Mouse (Mus musculus) lung, postnatal 0 days (tissue): ENCODE measurements around the gene Ndufaf1. TPM values are rescaled to one million over a fixed set of nuclear protein-coding genes. Genes with fewer than 3 reads are reported as not detected.
A peak's percentile ranks its signal among the peaks of the same experiment; 100 is the strongest.

Experiments
- ATAC-seq: fragments of 200-750 bp; cut with Nextera tagmentation; 2 replicates; pipeline ENCODE4 v1.8.0; 2017; ENCODE audit warnings: moderate library complexity
- DNase-seq: peaks from one replicate; pipeline ENCODE4 v3.0.0-alpha.2; 2016; ENCODE audit warnings: low spot score
- H3K27ac ChIP-seq: fragments of 300-500 bp; sonication (generic); 2 replicates; pipeline ENCODE4 v1.5.1; 2014; ENCODE audit warnings: antibody characterized with exemption, mild to moderate bottlenecking, low read length, mixed read lengths
- H3K27me3 ChIP-seq: fragments of 300-500 bp; sonication (generic); replicated peaks from 2 replicates; pipeline ENCODE4 v1.6.1; 2014; ENCODE audit warnings: low read length, mixed read lengths; ENCODE audit not compliant: insufficient read depth
- H3K36me3 ChIP-seq: fragments of 300-500 bp; sonication (generic); 2 replicates; pipeline ENCODE4 v1.6.1; 2014; ENCODE audit warnings: low read length, mixed read lengths; ENCODE audit not compliant: insufficient read depth
- H3K4me1 ChIP-seq: fragments of 300-500 bp; sonication (generic); 2 replicates; pipeline ENCODE4 v1.6.1; 2014; ENCODE audit warnings: antibody characterized with exemption, low read depth, low read length, mixed read lengths; ENCODE audit not compliant: insufficient read depth
- H3K4me2 ChIP-seq: fragments of 300-500 bp; sonication (generic); replicated peaks from 2 replicates; pipeline ENCODE4 v1.6.1; 2014; ENCODE audit warnings: low read depth, mild to moderate bottlenecking, low read length, moderate library complexity, mixed read lengths
- H3K4me3 ChIP-seq: fragments of 300-500 bp; sonication (generic); 2 replicates; pipeline ENCODE4 v1.5.1; 2014; ENCODE audit warnings: low read depth, low read length
- H3K9ac ChIP-seq: fragments of 300-500 bp; sonication (generic); replicated peaks from 2 replicates; pipeline ENCODE4 v1.6.1; 2014; ENCODE audit warnings: low read depth, mild to moderate bottlenecking
- H3K9me3 ChIP-seq: fragments of 300-500 bp; sonication (generic); 2 replicates; pipeline ENCODE4 v1.6.1; 2016; ENCODE audit warnings: low read length, mixed read lengths
- CTCF ChIP-seq: IDR thresholded peaks from 2 replicates; pipeline ENCODE4 v1.5.1; 2016; ENCODE audit warnings: antibody characterized with exemption, mild to moderate bottlenecking
- EP300 ChIP-seq: IDR thresholded peaks from 2 replicates; pipeline ENCODE4 v1.6.1; 2016; ENCODE audit warnings: antibody characterized with exemption, mild to moderate bottlenecking, control low read depth
- WGBS: fragments of 180-500 bp; shearing (Covaris S2); extraction: QIAGEN DNeasy Blood & Tissue Kit; methylation state at CpG from one replicate; pipeline ENCODE4 v1.1.7; 2014; 5-methylcytosine and 5-hydroxymethylcytosine counted together
- polyA plus RNA-seq: library from polyadenylated mRNA; unstranded; fragments of >200 nt; fragmentation: Nextera tagmentation; extraction: Ambion mirVana; gene quantifications from 2 replicates; pipeline ENCODE4 v1.2.1, GENCODE M21; 2015

The Ndufaf1 gene
- 22.8 and 23.3 TPM in 2 replicates for polyA plus RNA-seq

- DNase-seq: peak; percentile 72
- Histone ChIP-seq H3K4me2 (peak within 1 kb of the TSS; percentile 66), H3K27ac (0 out of 2 replicates have a peak within 1 kb of the TSS, but pooled peaks have one; percentile 20), H3K36me3 (no peaks in the 10 kb centered on the region), H3K4me1 (peaks cover 4% of the 10 kb centered on the region; the same call in 1 of the 2 replicates), H3K9ac (peak within 1 kb of the TSS; percentile 75), H3K27me3 (no peaks in the 10 kb centered on the region), H3K4me3 (peak within 1 kb of the TSS; percentile 81), H3K9me3 (no peaks in the 10 kb centered on the region)
- ATAC-seq: peak; percentile 89
- TF ChIP-seq EP300 (no peak), CTCF (no peak)
- WGBS: 1% methylated on average over 44 of the region's 44 CpGs
These were observed at the start of gene Ndufaf1 for GRCm38 (mm10) chr2:119662220-119663182. Gene Ndufaf1 (minus strand): TSS chr2:119662827.

- H3K4me2 ChIP-seq: no peak overlapping the region
These were observed 47.4 kb upstream of the Ndufaf1 start for GRCm38 (mm10) chr2:119710011-119710410.

GRCm38 (mm10) chr2:119707676-119708075, 45.0 kb upstream of the Ndufaf1 start:
- Histone ChIP-seq H3K27me3 (no peaks in the 10 kb centered on the region), H3K9me3 (no peaks in the 10 kb centered on the region), H3K4me3 (no peak overlapping the region), H3K4me2 (no peak overlapping the region), H3K9ac (no peak overlapping the region), H3K4me1 (no peaks in the 10 kb centered on the region), H3K27ac (no peak overlapping the region), H3K36me3 (peaks cover 3% of the 10 kb centered on the region)
- DNase-seq: no peak
- TF ChIP-seq EP300 (no peak), CTCF (no peak)
- no peak for ATAC-seq
- WGBS: 68% methylated on average over 3 of the region's 3 CpGs

More at GRCm38 (mm10) chr2:119710011-119710410, 47.4 kb upstream of the Ndufaf1 start:
- WGBS: 95% methylated on average over 3 of the region's 3 CpGs
- no peak for DNase-seq
- Histone ChIP-seq H3K27ac (no peak overlapping the region), H3K9me3 (no peaks in the 10 kb centered on the region), H3K36me3 (peaks cover 13% of the 10 kb centered on the region; the same call in 1 of the 2 replicates), H3K4me1 (no peaks in the 10 kb centered on the region), H3K9ac (no peak overlapping the region), H3K27me3 (no peaks in the 10 kb centered on the region), H3K4me3 (no peak overlapping the region)
- ATAC-seq: no peak
- TF ChIP-seq EP300: no peak
- no peak for TF ChIP-seq CTCF

GRCm38 (mm10) chr2:119703171-119703570, 40.5 kb upstream of the Ndufaf1 start:
- H3K9me3 ChIP-seq: no peaks in the 10 kb centered on the region
- 94% methylated on average over 2 of the region's 2 CpGs for WGBS
- H3K27me3 ChIP-seq: no peaks in the 10 kb centered on the region
- no peak overlapping the region for H3K4me2 ChIP-seq
- no peak overlapping the region for H3K9ac ChIP-seq
- no peak for TF ChIP-seq EP300
- TF ChIP-seq CTCF: no peak
- DNase-seq (no peak), ATAC-seq (no peak)
- no peak overlapping the region for H3K27ac ChIP-seq
- no peak overlapping the region for H3K4me3 ChIP-seq
- no peaks in the 10 kb centered on the region for H3K4me1 ChIP-seq
- H3K36me3 ChIP-seq: peaks cover 3% of the 10 kb centered on the region

- Histone ChIP-seq H3K4me2 (no peak overlapping the region), H3K9me3 (no peaks in the 10 kb centered on the region), H3K4me3 (no peak overlapping the region), H3K36me3 (no peaks in the 10 kb centered on the region; the same call in 1 of the 2 replicates), H3K27me3 (no peaks in the 10 kb centered on the region), H3K9ac (no peak overlapping the region), H3K27ac (no peak overlapping the region), H3K4me1 (no peaks in the 10 kb centered on the region)
- DNase-seq (no peak), ATAC-seq (no peak)
- WGBS: 92% methylated on average over 3 of the region's 3 CpGs
- TF ChIP-seq CTCF: no peak
- no peak for TF ChIP-seq EP300
These were observed 37.3 kb upstream of the Ndufaf1 start for GRCm38 (mm10) chr2:119699962-119700361.

GRCm38 (mm10) chr2:119698472-119698871, 35.8 kb upstream of the Ndufaf1 start:
- DNase-seq (peak; percentile 10), ATAC-seq (no peak)
- no peak overlapping the region for H3K9ac ChIP-seq
- no peak overlapping the region for H3K27ac ChIP-seq
- TF ChIP-seq EP300 (no peak), CTCF (no peak)
- no peak overlapping the region for H3K4me2 ChIP-seq
- no peak overlapping the region for H3K4me3 ChIP-seq
- H3K36me3 ChIP-seq: no peaks in the 10 kb centered on the region; the same call in 1 of the 2 replicates
- WGBS: 91% methylated on average over 2 of the region's 2 CpGs
- no peaks in the 10 kb centered on the region for H3K9me3 ChIP-seq
- H3K27me3 ChIP-seq: no peaks in the 10 kb centered on the region
- H3K4me1 ChIP-seq: no peaks in the 10 kb centered on the region
